Mouse (Mus musculus): Measurements from ENCODE around the gene Dysf. TPM values are rescaled to one million over a fixed set of nuclear protein-coding genes. Genes with fewer than 3 reads are reported as not detected.

The Dysf gene
- total RNA-seq, 1 experiment from 2014 or later, result not detected

GRCm38 (mm10) chr6:84232063-84232760, 223.8 kb downstream of the Dysf start:
- ATAC-seq (replicated peaks in 1 of 2; ENCODE audit: insufficient read depth in 1 of 2, low FRiP score in 2 of 2, low TSS enrichment in 1 of 2, low read depth in 1 of 2, poor library complexity in 2 of 2, severe bottlenecking in 2 of 2), result no peak

GRCm38 (mm10) chr6:84233783-84234182, 225.4 kb downstream of the Dysf start:
- peak in 1 of 2 experiments; percentile 26; a peak in 1 of 4 replicates for ATAC-seq (replicated peaks in 1 of 2; ENCODE audit: insufficient read depth in 1 of 2, low FRiP score in 2 of 2, low TSS enrichment in 1 of 2, low read depth in 1 of 2, poor library complexity in 2 of 2, severe bottlenecking in 2 of 2)

- no peak for ATAC-seq (replicated peaks in 1 of 2; ENCODE audit: insufficient read depth in 1 of 2, low FRiP score in 2 of 2, low TSS enrichment in 1 of 2, low read depth in 1 of 2, poor library complexity in 2 of 2, severe bottlenecking in 2 of 2)
Observed at GRCm38 (mm10) chr6:84235365-84235764, 227.0 kb downstream of the Dysf start.

GRCm38 (mm10) chr6:84243385-84243784, 235.0 kb downstream of the Dysf start:
- ATAC-seq (replicated peaks in 1 of 2; ENCODE audit: insufficient read depth in 1 of 2, low FRiP score in 2 of 2, low TSS enrichment in 1 of 2, low read depth in 1 of 2, poor library complexity in 2 of 2, severe bottlenecking in 2 of 2), result no peak

- no peak for ATAC-seq (replicated peaks in 1 of 2; ENCODE audit: insufficient read depth in 1 of 2, low FRiP score in 2 of 2, low TSS enrichment in 1 of 2, low read depth in 1 of 2, poor library complexity in 2 of 2, severe bottlenecking in 2 of 2)
Observed at GRCm38 (mm10) chr6:84246101-84246760, 237.8 kb downstream of the Dysf start.

- no peak for ATAC-seq (replicated peaks in 1 of 2; ENCODE audit: insufficient read depth in 1 of 2, low FRiP score in 2 of 2, low TSS enrichment in 1 of 2, low read depth in 1 of 2, poor library complexity in 2 of 2, severe bottlenecking in 2 of 2)
Observed at GRCm38 (mm10) chr6:84246979-84247378, 238.6 kb downstream of the Dysf start.

Other genes starting within 250 kb of the Dysf start
- not detected in 2 replicates for gene Ankrd53, start 245.9 kb upstream of the Dysf start, total RNA-seq (2017)
- gene Tex261, start 232.8 kb upstream of the Dysf start, total RNA-seq (2017), result 22.6 and 23.0 TPM in 2 replicates
- gene Nagk, start 213.6 kb upstream of the Dysf start, total RNA-seq (2017), result 9.1 and 18.4 TPM in 2 replicates
- gene Paip2b, start 176.8 kb upstream of the Dysf start, total RNA-seq (2017), result 24.9 and 35.6 TPM in 2 replicates
- gene Zfp638, start 141.5 kb upstream of the Dysf start, total RNA-seq (2017), result 232 and 268 TPM in 2 replicates